Mouse (Mus musculus) intestine, embryonic 14.5 days (tissue): ENCODE results near the gene Fam71f2. TPM values are rescaled to one million over a fixed set of nuclear protein-coding genes. Genes with fewer than 3 reads are reported as not detected.

Source experiments
- ATAC-seq: fragments of 200-750 bp; cut with Nextera tagmentation; replicated peaks from 2 replicates; pipeline ENCODE4 v1.8.0; 2017; ENCODE audit warnings: low read depth, moderate number of reproducible peaks, moderate TSS enrichment, moderate library complexity; ENCODE audit not compliant: low FRiP score, low TSS enrichment
- DNase-seq: peaks from one replicate; pipeline ENCODE4 v3.0.0-alpha.2; 2018; ENCODE audit warnings: low spot score
- H3K27ac ChIP-seq: fragments of 300-500 bp; sonication (generic); 2 replicates; pipeline ENCODE4 v1.5.1; 2014; ENCODE audit warnings: low read depth, mild to moderate bottlenecking, control low read depth
- H3K27me3 ChIP-seq: fragments of 300-500 bp; sonication (generic); replicated peaks from 2 replicates; pipeline ENCODE4 v1.6.1; 2014; ENCODE audit warnings: low read length, control low read depth; ENCODE audit not compliant: control insufficient read depth, insufficient read depth
- H3K36me3 ChIP-seq: fragments of 300-500 bp; sonication (generic); 2 replicates; pipeline ENCODE4 v1.6.1; 2014; ENCODE audit warnings: low read length, control low read depth; ENCODE audit not compliant: control insufficient read depth, insufficient read depth
- H3K4me1 ChIP-seq: fragments of 300-500 bp; sonication (generic); replicated peaks from 2 replicates; pipeline ENCODE4 v1.6.1; 2014; ENCODE audit warnings: low read length, control low read depth, mixed read lengths; ENCODE audit not compliant: control insufficient read depth, insufficient read depth
- H3K4me2 ChIP-seq: fragments of 300-500 bp; sonication (generic); 2 replicates; pipeline ENCODE4 v1.6.1; 2014; ENCODE audit warnings: low read length
- H3K4me3 ChIP-seq: fragments of 300-500 bp; sonication (generic); 2 replicates; pipeline ENCODE4 v1.5.1; 2014; ENCODE audit warnings: low read depth, low read length, control low read depth, mixed read lengths
- H3K9ac ChIP-seq: fragments of 300-500 bp; sonication (generic); 2 replicates; pipeline ENCODE4 v1.6.1; 2014; ENCODE audit warnings: mild to moderate bottlenecking, low read length
- H3K9me3 ChIP-seq: fragments of 300-500 bp; sonication (generic); 2 replicates; pipeline ENCODE4 v1.6.1; 2016; ENCODE audit warnings: low read length, control low read depth; ENCODE audit not compliant: control insufficient read depth
- WGBS: fragments of 180-500 bp; shearing (Covaris S2); extraction: QIAGEN DNeasy Blood & Tissue Kit; methylation state at CpG from one replicate; pipeline ENCODE4 v1.1.7; 2014; 5-methylcytosine and 5-hydroxymethylcytosine counted together
- polyA plus RNA-seq: library from polyadenylated mRNA; unstranded; fragments of >200 nt; fragmentation: Nextera tagmentation; extraction: Ambion mirVana; gene quantifications from 2 replicates; pipeline ENCODE4 v1.2.1, GENCODE M21; 2014

Gene Fam71f2
- 0.20 and 0.48 TPM in 2 replicates for polyA plus RNA-seq

GRCm38 (mm10) chr6:29279293-29279692 is at the start of gene Fam71f2:
TSS of gene Fam71f2 (plus strand) at chr6:29279593.
- H3K4me2 ChIP-seq, result no peak within 1 kb of the TSS
- H3K4me3 ChIP-seq, result no peak within 1 kb of the TSS
- no peak within 1 kb of the TSS for H3K27ac ChIP-seq
- H3K4me1 ChIP-seq, result no peaks in the 10 kb centered on the region
- H3K27me3 ChIP-seq, result no peaks in the 10 kb centered on the region
- no peak within 1 kb of the TSS for H3K9ac ChIP-seq
- no peaks in the 10 kb centered on the region for H3K9me3 ChIP-seq
- WGBS, result 90% methylated on average over 8 of the region's 8 CpGs
- H3K36me3 ChIP-seq, result peaks cover 8% of the 10 kb centered on the region; the same call in 1 of the 2 replicates
- DNase-seq (no peak), ATAC-seq (no peak)

- Histone ChIP-seq H3K27me3 (no peaks in the 10 kb centered on the region), H3K4me2 (no peak overlapping the region), H3K9me3 (no peaks in the 10 kb centered on the region; the same call in 1 of the 2 replicates), H3K36me3 (no peaks in the 10 kb centered on the region), H3K4me3 (no peak overlapping the region), H3K4me1 (no peaks in the 10 kb centered on the region), H3K27ac (no peak overlapping the region), H3K9ac (no peak overlapping the region)
- ATAC-seq (0 out of 2 replicates have a peak, but pooled peaks have one; percentile 12), DNase-seq (no peak)
- WGBS, result 62% methylated on average over 6 of the region's 6 CpGs
Measured at GRCm38 (mm10) chr6:29230386-29230785, 49.0 kb upstream of the Fam71f2 start.

- Histone ChIP-seq H3K9me3 (no peaks in the 10 kb centered on the region), H3K9ac (no peak overlapping the region), H3K4me3 (no peak overlapping the region), H3K4me1 (no peaks in the 10 kb centered on the region), H3K27ac (no peak overlapping the region), H3K4me2 (no peak overlapping the region), H3K36me3 (no peaks in the 10 kb centered on the region), H3K27me3 (no peaks in the 10 kb centered on the region)
- no peak for ATAC-seq
- no peak for DNase-seq
- 56% methylated on average over 3 of the region's 3 CpGs for WGBS
Measured at GRCm38 (mm10) chr6:29231799-29232198, 47.6 kb upstream of the Fam71f2 start.

GRCm38 (mm10) chr6:29232321-29232720 is 47.1 kb upstream of the Fam71f2 start:
- Histone ChIP-seq H3K4me1 (no peaks in the 10 kb centered on the region), H3K36me3 (no peaks in the 10 kb centered on the region), H3K27me3 (no peaks in the 10 kb centered on the region), H3K9me3 (no peaks in the 10 kb centered on the region), H3K4me2 (no peak overlapping the region), H3K9ac (no peak overlapping the region), H3K4me3 (no peak overlapping the region), H3K27ac (no peak overlapping the region)
- 66% methylated on average over 6 of the region's 6 CpGs for WGBS
- DNase-seq (no peak), ATAC-seq (no peak)

GRCm38 (mm10) chr6:29233710-29234109 is 45.7 kb upstream of the Fam71f2 start:
- no peak overlapping the region for H3K4me2 ChIP-seq
- 62% methylated on average over 3 of the region's 3 CpGs for WGBS
- H3K27ac ChIP-seq, result no peak overlapping the region
- ATAC-seq (no peak), DNase-seq (no peak)
- H3K4me1 ChIP-seq, result no peaks in the 10 kb centered on the region
- H3K9ac ChIP-seq, result no peak overlapping the region
- no peaks in the 10 kb centered on the region for H3K27me3 ChIP-seq
- no peaks in the 10 kb centered on the region for H3K9me3 ChIP-seq
- H3K4me3 ChIP-seq, result no peak overlapping the region
- H3K36me3 ChIP-seq, result no peaks in the 10 kb centered on the region

- no peaks in the 10 kb centered on the region for H3K4me1 ChIP-seq
- 38% methylated on average over 8 of the region's 8 CpGs for WGBS
- no peaks in the 10 kb centered on the region for H3K9me3 ChIP-seq
- no peaks in the 10 kb centered on the region for H3K27me3 ChIP-seq
- no peaks in the 10 kb centered on the region for H3K36me3 ChIP-seq
- DNase-seq (no peak), ATAC-seq (no peak)
- no peak overlapping the region for H3K9ac ChIP-seq
- H3K4me3 ChIP-seq, result no peak overlapping the region
- no peak overlapping the region for H3K27ac ChIP-seq
- H3K4me2 ChIP-seq, result no peak overlapping the region
Measured at GRCm38 (mm10) chr6:29234272-29234671, 45.1 kb upstream of the Fam71f2 start.

- ATAC-seq (no peak), DNase-seq (no peak)
Measured at GRCm38 (mm10) chr6:29240806-29241205, 38.6 kb upstream of the Fam71f2 start.

GRCm38 (mm10) chr6:29241697-29242096 is 37.7 kb upstream of the Fam71f2 start:
- H3K9me3 ChIP-seq, result no peaks in the 10 kb centered on the region
- no peaks in the 10 kb centered on the region for H3K4me1 ChIP-seq
- H3K4me2 ChIP-seq, result no peak overlapping the region
- no peak for DNase-seq
- ATAC-seq, result no peak
- no peaks in the 10 kb centered on the region for H3K36me3 ChIP-seq
- 64% methylated on average over 2 of the region's 2 CpGs for WGBS
- H3K27ac ChIP-seq, result no peak overlapping the region
- no peaks in the 10 kb centered on the region for H3K27me3 ChIP-seq
- H3K4me3 ChIP-seq, result no peak overlapping the region
- H3K9ac ChIP-seq, result no peak overlapping the region

More at GRCm38 (mm10) chr6:29240806-29241205, 38.6 kb upstream of the Fam71f2 start:
- Histone ChIP-seq H3K27me3 (no peaks in the 10 kb centered on the region), H3K9ac (no peak overlapping the region), H3K36me3 (no peaks in the 10 kb centered on the region), H3K4me2 (no peak overlapping the region), H3K27ac (no peak overlapping the region), H3K4me3 (no peak overlapping the region), H3K9me3 (no peaks in the 10 kb centered on the region), H3K4me1 (no peaks in the 10 kb centered on the region)
- 34% methylated on average over 2 of the region's 2 CpGs for WGBS

GRCm38 (mm10) chr6:29242265-29242664 is 37.1 kb upstream of the Fam71f2 start:
- H3K27me3 ChIP-seq, result no peaks in the 10 kb centered on the region
- ATAC-seq (no peak), DNase-seq (no peak)
- H3K4me2 ChIP-seq, result no peak overlapping the region
- H3K4me3 ChIP-seq, result no peak overlapping the region
- H3K27ac ChIP-seq, result no peak overlapping the region
- H3K4me1 ChIP-seq, result no peaks in the 10 kb centered on the region
- H3K36me3 ChIP-seq, result no peaks in the 10 kb centered on the region
- no peak overlapping the region for H3K9ac ChIP-seq
- no peaks in the 10 kb centered on the region for H3K9me3 ChIP-seq
- 70% methylated on average over 1 of the region's 1 CpGs for WGBS
